Mouse (Mus musculus): ENCODE data around the gene Gm973. TPM values are rescaled to one million over a fixed set of nuclear protein-coding genes. Genes with fewer than 3 reads are reported as not detected.

The Gm973 gene
- polyA plus RNA-seq, 1 experiment from 2014 or later: 1.2 TPM

DNA sequence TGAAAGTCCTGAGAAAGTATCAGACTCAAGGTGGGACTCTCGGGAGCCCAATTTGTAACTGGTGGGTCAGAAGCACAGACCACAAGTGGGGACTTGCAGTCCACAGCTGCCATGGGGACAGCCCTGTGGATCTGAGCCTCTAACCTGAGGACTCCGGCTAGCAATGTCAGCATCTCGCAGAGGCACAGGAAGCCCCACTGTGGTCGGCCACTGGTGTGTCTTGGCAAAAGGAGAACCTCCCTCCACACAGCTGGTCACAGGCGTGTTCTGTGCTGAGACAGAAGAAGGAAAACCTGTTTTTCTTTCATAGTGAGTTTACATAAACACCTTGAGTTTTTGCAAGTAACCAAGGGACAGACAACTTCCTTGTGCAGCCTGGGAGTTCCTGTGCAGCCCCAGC, 49.7 kb downstream of the Gm973 start:
- no peak overlapping the region for H3K4me3 ChIP-seq
- DNase-seq (ENCODE audit: low spot score): no peak
- H3K27me3 ChIP-seq (replicated peaks; ENCODE audit: low read depth, poor library complexity, severe bottlenecking): no peaks in the 10 kb centered on the region
- peaks cover 17% of the 10 kb centered on the region for H3K4me1 ChIP-seq
- peaks cover 5% of the 10 kb centered on the region; the same call in 1 of the 2 replicates for H3K9me3 ChIP-seq
- no peak overlapping the region; the same call in 1 of the 2 replicates for H3K27ac ChIP-seq (replicated peaks)
- 87% methylated on average over 5 of the region's 5 CpGs for WGBS
- no peaks in the 10 kb centered on the region; the same call in 1 of the 2 replicates for H3K36me3 ChIP-seq (replicated peaks)

DNA sequence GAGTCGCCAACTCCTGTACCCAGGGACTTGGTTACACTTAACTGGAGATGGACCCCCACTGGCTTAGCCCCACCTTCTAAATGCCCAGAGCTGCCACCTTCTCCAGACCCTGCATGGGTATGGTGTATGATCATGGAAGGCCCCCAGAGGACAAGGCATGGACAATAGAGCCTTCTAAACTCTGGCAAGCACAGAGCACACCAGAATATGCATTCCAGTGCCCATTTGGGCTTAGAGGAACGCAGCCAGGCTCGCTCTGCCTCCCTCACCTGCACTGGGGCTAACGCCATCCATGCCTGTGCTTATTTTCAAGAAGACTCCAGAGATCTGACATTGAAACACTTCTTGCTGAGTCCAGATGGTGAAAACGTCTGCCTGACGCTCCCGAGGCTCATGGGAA, 50.2 kb downstream of the Gm973 start:
- DNase-seq (ENCODE audit: low spot score): no peak
- Histone ChIP-seq H3K27ac (replicated peaks) (no peak overlapping the region), H3K4me3 (no peak overlapping the region), H3K36me3 (replicated peaks) (no peaks in the 10 kb centered on the region; the same call in 1 of the 2 replicates), H3K4me1 (peaks cover 17% of the 10 kb centered on the region), H3K9me3 (peaks cover 5% of the 10 kb centered on the region; the same call in 1 of the 2 replicates), H3K27me3 (replicated peaks; ENCODE audit: low read depth, poor library complexity, severe bottlenecking) (no peaks in the 10 kb centered on the region)
- 81% methylated on average over 7 of the region's 7 CpGs for WGBS

DNA sequence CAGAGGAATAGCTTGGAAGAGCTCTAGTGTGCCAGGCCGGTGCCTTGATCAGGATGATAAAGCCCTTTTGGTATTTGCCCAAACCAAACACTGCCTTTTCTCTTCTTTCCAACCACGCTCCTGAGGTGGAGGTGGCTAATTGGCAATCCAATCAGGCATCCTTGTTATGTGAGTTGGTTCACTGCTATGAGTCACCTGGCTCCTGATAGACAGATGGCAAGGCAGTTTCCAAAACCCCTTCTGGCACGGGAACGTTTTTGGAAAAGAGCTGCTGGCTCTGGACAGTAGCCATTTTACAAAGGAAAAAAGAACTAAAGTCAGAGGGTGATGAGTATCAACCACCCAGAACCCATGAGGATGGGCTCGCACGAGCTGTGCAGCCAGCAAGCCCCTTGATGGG, 50.9 kb downstream of the Gm973 start:
- H3K27ac ChIP-seq (replicated peaks): no peak overlapping the region
- WGBS: 85% methylated on average over 6 of the region's 6 CpGs
- H3K36me3 ChIP-seq (replicated peaks): no peaks in the 10 kb centered on the region; the same call in 1 of the 2 replicates
- no peak for DNase-seq (ENCODE audit: low spot score)
- peaks cover 19% of the 10 kb centered on the region for H3K4me1 ChIP-seq
- peaks cover 5% of the 10 kb centered on the region; the same call in 1 of the 2 replicates for H3K9me3 ChIP-seq
- H3K27me3 ChIP-seq (replicated peaks; ENCODE audit: low read depth, poor library complexity, severe bottlenecking): no peaks in the 10 kb centered on the region
- no peak overlapping the region for H3K4me3 ChIP-seq

DNA sequence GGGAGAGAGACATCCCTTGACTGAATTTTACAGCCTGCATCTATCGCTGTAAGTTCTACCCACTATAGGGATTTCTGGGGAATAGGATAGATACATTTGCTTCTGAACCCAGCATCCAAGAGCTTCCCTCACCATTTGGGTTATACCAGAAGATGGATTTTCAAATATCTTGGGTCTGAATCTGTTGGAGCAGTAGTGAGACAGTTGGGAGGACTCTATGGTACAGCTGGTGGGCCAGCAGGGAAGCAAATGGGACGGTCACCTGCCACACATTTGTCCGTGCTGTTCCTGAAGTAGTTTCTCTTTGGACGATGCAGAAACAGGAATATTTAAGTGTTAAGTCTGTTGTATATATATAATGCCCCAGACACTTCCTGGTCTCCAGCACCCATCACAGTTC, 51.5 kb downstream of the Gm973 start:
- 89% methylated on average over 4 of the region's 4 CpGs for WGBS
- Histone ChIP-seq H3K36me3 (replicated peaks) (no peaks in the 10 kb centered on the region; the same call in 1 of the 2 replicates), H3K27ac (replicated peaks) (no peak overlapping the region), H3K4me1 (peaks cover 19% of the 10 kb centered on the region), H3K27me3 (replicated peaks; ENCODE audit: low read depth, poor library complexity, severe bottlenecking) (no peaks in the 10 kb centered on the region), H3K9me3 (peaks cover 5% of the 10 kb centered on the region; the same call in 1 of the 2 replicates), H3K4me3 (no peak overlapping the region)
- no peak for DNase-seq (ENCODE audit: low spot score)

DNA sequence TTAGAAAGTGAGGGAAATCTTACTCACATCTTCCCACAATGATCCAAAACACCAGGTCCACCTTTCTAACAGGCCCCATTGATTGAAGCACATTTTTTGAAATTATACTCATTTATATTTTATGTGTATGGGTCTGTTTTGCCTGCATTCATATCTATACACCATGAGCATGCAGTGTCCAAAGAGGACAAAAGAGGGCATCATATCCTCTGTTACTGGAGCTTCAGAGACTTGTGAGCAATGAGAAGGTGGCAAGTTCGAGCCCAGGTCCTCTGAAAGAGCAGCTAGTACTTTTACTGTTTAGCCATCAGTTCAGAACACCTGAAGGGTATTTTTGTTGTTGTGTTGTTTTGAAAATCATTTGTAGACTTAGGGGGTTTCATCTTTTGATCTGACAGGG, 52.2 kb downstream of the Gm973 start:
- H3K4me1 ChIP-seq: peaks cover 19% of the 10 kb centered on the region
- H3K36me3 ChIP-seq (replicated peaks): no peaks in the 10 kb centered on the region
- 85% methylated on average over 1 of the region's 1 CpGs for WGBS

DNA sequence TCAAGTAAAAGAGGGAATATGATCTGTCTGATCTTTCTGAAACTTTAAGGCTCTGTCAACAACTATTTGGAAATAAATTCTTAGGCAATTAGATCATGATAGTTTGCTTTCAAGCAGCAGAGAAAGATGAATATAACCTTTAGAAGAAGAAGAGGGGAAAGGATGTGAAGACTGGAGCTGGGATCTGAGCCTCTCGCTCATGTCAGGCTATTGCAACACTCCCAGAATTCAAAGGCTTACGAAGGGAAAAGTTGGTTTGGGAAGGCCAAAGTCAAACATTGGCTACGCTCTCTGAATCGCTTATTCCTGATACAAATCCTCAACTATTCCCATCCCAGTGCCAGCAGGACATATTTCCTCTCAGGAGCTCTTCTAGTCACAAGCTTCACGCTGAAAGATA, 53.2 kb downstream of the Gm973 start:
- Histone ChIP-seq H3K36me3 (replicated peaks) (no peaks in the 10 kb centered on the region), H3K9me3 (no peaks in the 10 kb centered on the region), H3K4me3 (no peak overlapping the region), H3K27ac (replicated peaks) (no peak overlapping the region), H3K27me3 (replicated peaks; ENCODE audit: low read depth, poor library complexity, severe bottlenecking) (no peaks in the 10 kb centered on the region), H3K4me1 (peaks cover 28% of the 10 kb centered on the region)
- no peak for DNase-seq (ENCODE audit: low spot score)
- 93% methylated on average over 5 of the region's 5 CpGs for WGBS

More for the DNA sequence above, 52.2 kb downstream of the Gm973 start:
- Histone ChIP-seq H3K9me3 (peaks cover under 1% of the 10 kb centered on the region; the same call in 1 of the 2 replicates), H3K27ac (replicated peaks) (no peak overlapping the region), H3K27me3 (replicated peaks; ENCODE audit: low read depth, poor library complexity, severe bottlenecking) (no peaks in the 10 kb centered on the region), H3K4me3 (no peak overlapping the region)
- DNase-seq (ENCODE audit: low spot score): no peak

DNA sequence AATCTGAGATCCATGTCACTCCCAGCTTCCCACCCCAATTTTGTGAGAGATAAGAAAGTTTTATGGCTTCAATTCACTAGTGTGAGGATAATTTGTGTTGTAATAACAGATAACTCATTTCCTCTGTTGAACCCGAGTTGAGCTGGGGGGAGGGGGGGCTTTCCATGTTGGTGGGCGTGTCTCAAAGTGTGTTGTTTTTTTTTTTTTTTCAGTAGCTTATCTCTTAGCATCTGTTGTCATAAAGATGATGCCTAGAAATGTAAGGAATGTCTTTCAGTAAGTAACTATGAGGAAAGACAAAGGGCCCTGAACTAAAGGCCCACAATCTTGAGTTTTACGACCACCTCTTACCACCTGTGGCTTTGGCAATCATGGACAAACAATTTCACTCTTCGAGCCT, 54.7 kb downstream of the Gm973 start:
- WGBS: 79% methylated on average over 4 of the region's 4 CpGs
- Histone ChIP-seq H3K9me3 (no peaks in the 10 kb centered on the region), H3K36me3 (replicated peaks) (no peaks in the 10 kb centered on the region), H3K27me3 (replicated peaks; ENCODE audit: low read depth, poor library complexity, severe bottlenecking) (no peaks in the 10 kb centered on the region; the same call in 1 of the 2 replicates), H3K4me1 (peaks cover 41% of the 10 kb centered on the region), H3K4me3 (no peak overlapping the region), H3K27ac (replicated peaks) (no peak overlapping the region)
- DNase-seq (ENCODE audit: low spot score): no peak

DNA sequence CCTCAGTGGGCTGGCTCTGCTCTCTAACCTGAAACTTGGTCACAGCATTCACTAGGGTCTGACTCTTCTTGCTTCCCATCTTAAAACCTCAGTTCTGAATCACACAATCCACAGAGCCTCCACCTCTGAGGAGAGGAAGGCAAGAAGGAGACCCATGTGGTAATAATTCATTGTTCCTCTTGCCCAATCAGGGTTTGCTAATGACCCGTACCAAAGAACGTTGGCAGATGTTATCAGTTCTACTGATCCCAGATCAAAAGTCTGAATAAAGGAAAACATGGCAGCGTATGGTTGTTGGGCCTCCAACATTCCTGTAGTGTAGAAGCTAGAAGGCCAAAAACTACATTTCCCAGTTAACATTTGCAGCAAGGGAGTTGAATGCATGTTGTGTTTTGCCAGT, 55.4 kb downstream of the Gm973 start:
- 74% methylated on average over 3 of the region's 3 CpGs for WGBS
- Histone ChIP-seq H3K4me3 (no peak overlapping the region), H3K27ac (replicated peaks) (no peak overlapping the region), H3K4me1 (peaks cover 36% of the 10 kb centered on the region), H3K9me3 (no peaks in the 10 kb centered on the region), H3K36me3 (replicated peaks) (no peaks in the 10 kb centered on the region), H3K27me3 (replicated peaks; ENCODE audit: low read depth, poor library complexity, severe bottlenecking) (peaks cover 6% of the 10 kb centered on the region)
- DNase-seq (ENCODE audit: low spot score): no peak

DNA sequence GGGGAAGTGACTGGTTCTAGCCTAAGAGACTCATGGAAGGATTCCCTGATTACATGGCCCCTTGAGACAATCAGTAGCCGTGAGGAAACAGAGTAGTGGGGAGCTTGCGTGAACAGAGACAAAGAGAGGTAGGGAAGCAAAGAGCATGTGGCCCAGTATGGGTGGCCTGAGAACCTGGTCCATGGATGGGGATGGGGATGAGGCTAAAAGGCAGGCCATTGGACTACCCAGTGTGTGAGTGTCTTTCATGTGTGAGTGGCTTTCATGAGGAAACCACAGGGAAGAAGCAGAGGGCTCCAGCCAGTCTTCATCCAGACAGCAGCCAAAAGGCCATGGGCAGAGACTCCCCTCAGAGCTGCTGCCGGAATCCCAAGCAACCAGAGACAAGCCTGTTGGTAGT, 57.8 kb downstream of the Gm973 start:
- peaks cover 9% of the 10 kb centered on the region for H3K27me3 ChIP-seq (replicated peaks; ENCODE audit: low read depth, poor library complexity, severe bottlenecking)
- no peak overlapping the region for H3K4me3 ChIP-seq
- H3K27ac ChIP-seq (replicated peaks): peak overlapping the region; percentile 80
- peaks cover 34% of the 10 kb centered on the region for H3K4me1 ChIP-seq
- H3K9me3 ChIP-seq: no peaks in the 10 kb centered on the region
- DNase-seq (ENCODE audit: low spot score): no peak
- 70% methylated on average over 3 of the region's 3 CpGs for WGBS
- no peaks in the 10 kb centered on the region for H3K36me3 ChIP-seq (replicated peaks)

DNA sequence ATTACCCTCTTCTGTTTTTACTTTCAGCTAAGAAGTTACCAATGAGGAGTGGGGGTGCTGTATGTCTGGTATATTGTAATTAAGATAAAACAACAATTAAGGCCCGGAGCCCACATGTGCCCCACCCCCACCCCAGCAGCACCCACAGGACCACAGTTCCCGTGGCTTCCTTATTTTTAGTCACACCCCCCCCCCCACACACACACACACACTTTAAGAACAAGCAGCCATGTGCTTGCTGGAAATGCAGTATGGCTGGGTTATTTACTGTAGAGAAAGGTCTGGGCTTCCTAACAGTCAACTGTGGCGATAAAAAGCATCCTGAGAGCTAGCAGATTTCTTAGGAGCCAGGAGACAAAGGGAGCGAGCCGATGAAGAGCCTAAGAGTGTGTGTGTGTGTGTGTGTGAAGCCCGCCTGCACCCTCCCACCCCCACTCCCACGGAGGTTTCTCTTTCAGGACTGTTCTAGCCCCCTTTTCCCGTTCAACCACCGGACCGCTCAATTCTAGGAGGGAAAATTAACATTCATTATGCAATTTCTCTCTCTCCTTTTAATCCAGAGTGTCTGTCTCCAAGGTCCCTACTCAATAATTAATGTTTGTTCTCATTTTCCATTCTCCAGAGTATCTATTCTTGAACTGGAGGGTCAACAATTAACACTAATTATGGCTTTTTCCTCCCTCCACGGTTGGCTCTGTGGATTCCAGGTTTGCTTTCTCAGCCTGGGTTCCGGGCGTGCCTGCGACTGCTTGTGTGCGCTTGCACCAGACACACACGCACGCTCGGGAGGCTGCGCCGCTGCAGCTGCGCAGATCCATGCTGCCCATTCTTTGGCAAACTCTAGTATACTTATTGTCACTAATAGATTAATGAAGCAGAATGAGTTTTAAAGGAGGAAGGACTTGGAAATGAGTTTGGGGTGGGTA, 58.5 kb downstream of the Gm973 start:
- H3K27me3 ChIP-seq (replicated peaks; ENCODE audit: low read depth, poor library complexity, severe bottlenecking): peaks cover 9% of the 10 kb centered on the region
- peak overlapping the region; percentile 42 for H3K4me3 ChIP-seq
- H3K27ac ChIP-seq (replicated peaks): peak overlapping the region; percentile 80
- DNase-seq (ENCODE audit: low spot score): peak; percentile 57
- H3K4me1 ChIP-seq: peaks cover 39% of the 10 kb centered on the region
- H3K9me3 ChIP-seq: no peaks in the 10 kb centered on the region
- no peaks in the 10 kb centered on the region for H3K36me3 ChIP-seq (replicated peaks)
- WGBS: 38% methylated on average over 21 of the region's 21 CpGs

DNA sequence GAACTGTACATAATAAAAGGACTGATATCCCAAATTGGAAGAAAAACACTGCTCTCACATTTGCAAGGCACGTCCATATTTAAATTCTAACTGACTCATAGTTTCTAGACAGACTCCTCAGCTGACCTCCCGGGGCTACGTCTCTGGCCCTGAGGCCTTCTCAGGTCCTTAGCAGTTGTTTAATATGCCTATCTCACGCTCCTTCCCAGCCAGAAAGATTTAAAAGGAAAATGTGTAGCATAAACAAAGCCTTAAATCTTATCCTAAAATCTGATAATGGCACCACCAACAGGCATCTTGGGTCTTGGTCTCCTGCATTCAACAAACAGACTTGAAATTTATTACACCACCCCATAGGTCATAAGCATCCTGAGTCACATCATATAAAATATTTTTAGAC, 62.7 kb downstream of the Gm973 start:
- WGBS: 79% methylated on average over 4 of the region's 4 CpGs
- no peak for DNase-seq (ENCODE audit: low spot score)

DNA sequence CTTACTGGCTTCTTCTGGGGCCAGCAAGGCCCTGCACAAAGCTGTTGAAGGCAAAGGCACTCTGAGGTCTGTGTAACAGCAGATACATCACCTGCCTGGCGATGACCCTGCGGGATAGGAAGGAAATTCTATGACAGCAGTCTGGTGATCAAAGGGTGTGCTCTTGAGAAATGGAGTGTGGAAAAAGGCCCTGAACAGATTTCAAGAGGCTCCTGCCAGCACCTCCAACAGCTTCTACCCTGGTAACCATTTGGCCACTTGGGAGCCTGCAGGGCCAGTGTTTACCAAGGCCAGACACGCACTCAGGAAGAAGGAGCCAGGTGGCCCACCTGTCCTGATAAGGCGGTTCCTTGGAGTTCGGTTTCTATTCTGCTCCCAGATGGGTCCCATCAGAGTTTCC, 63.3 kb downstream of the Gm973 start:
- peaks cover 38% of the 10 kb centered on the region for H3K4me1 ChIP-seq
- WGBS: 79% methylated on average over 5 of the region's 5 CpGs

More for the DNA sequence above, 62.7 kb downstream of the Gm973 start:
- no peak overlapping the region for H3K27ac ChIP-seq (replicated peaks)
- H3K36me3 ChIP-seq (replicated peaks): no peaks in the 10 kb centered on the region
- no peaks in the 10 kb centered on the region for H3K9me3 ChIP-seq
- H3K4me3 ChIP-seq: no peak overlapping the region
- peaks cover 40% of the 10 kb centered on the region for H3K4me1 ChIP-seq
- peaks cover 21% of the 10 kb centered on the region for H3K27me3 ChIP-seq (replicated peaks; ENCODE audit: low read depth, poor library complexity, severe bottlenecking)

More for the DNA sequence above, 63.3 kb downstream of the Gm973 start:
- Histone ChIP-seq H3K36me3 (replicated peaks) (no peaks in the 10 kb centered on the region), H3K9me3 (no peaks in the 10 kb centered on the region), H3K4me3 (no peak overlapping the region), H3K27ac (replicated peaks) (no peak overlapping the region), H3K27me3 (replicated peaks; ENCODE audit: low read depth, poor library complexity, severe bottlenecking) (peaks cover 21% of the 10 kb centered on the region)
- DNase-seq (ENCODE audit: low spot score): no peak

Data from embryonic facial prominence, embryonic 10.5 days (tissue).